Mouse (Mus musculus) stomach, embryonic 14.5 days (tissue): ENCODE measurements around the gene Rhcg. TPM values are rescaled to one million over a fixed set of nuclear protein-coding genes. Genes with fewer than 3 reads are reported as not detected.

ENCODE experiments used
- ATAC-seq: fragments of 200-750 bp; cut with Nextera tagmentation; 2 replicates; pipeline ENCODE4 v1.8.0; 2017; ENCODE audit warnings: low read depth, moderate TSS enrichment; ENCODE audit not compliant: insufficient number of reproducible peaks, insufficient read depth, low FRiP score
- H3K27ac ChIP-seq: fragments of 300-500 bp; sonication (generic); 2 replicates; pipeline ENCODE4 v1.5.1; 2014; ENCODE audit warnings: mild to moderate bottlenecking, low read length, moderate library complexity, mixed read lengths
- H3K27me3 ChIP-seq: fragments of 300-500 bp; sonication (generic); 2 replicates; pipeline ENCODE4 v1.6.1; 2014; ENCODE audit warnings: low read length, control low read depth, mixed read lengths; ENCODE audit not compliant: control insufficient read depth, insufficient read depth
- H3K36me3 ChIP-seq: fragments of 300-500 bp; sonication (generic); 2 replicates; pipeline ENCODE4 v1.6.1; 2014; ENCODE audit warnings: mild to moderate bottlenecking, control low read depth, low read length, moderate library complexity, mixed read lengths; ENCODE audit not compliant: control insufficient read depth, insufficient read depth
- H3K4me1 ChIP-seq: fragments of 300-500 bp; sonication (generic); 2 replicates; pipeline ENCODE4 v1.6.1; 2014; ENCODE audit warnings: low read length, control low read depth, mixed read lengths; ENCODE audit not compliant: control insufficient read depth, insufficient read depth
- H3K4me2 ChIP-seq: fragments of 300-500 bp; sonication (generic); replicated peaks from 2 replicates; pipeline ENCODE4 v1.6.1; 2014; ENCODE audit warnings: low read depth, low read length, control low read depth
- H3K4me3 ChIP-seq: fragments of 300-500 bp; sonication (generic); 2 replicates; pipeline ENCODE4 v1.5.1; 2014; ENCODE audit warnings: low read depth, low read length, control low read depth
- H3K9ac ChIP-seq: fragments of 300-500 bp; sonication (generic); replicated peaks from 2 replicates; pipeline ENCODE4 v1.6.1; 2014; ENCODE audit warnings: low read depth, mild to moderate bottlenecking, control low read depth, low read length, moderate library complexity, mixed read lengths
- H3K9me3 ChIP-seq: fragments of 300-500 bp; sonication (generic); 2 replicates; pipeline ENCODE4 v1.6.1; 2016; ENCODE audit warnings: low read depth, low read length, control low read depth; ENCODE audit not compliant: control insufficient read depth
- WGBS: fragments of 180-500 bp; shearing (Covaris S2); extraction: QIAGEN DNeasy Blood & Tissue Kit; methylation state at CpG from one replicate; pipeline ENCODE4 v1.1.7; 2014; 5-methylcytosine and 5-hydroxymethylcytosine counted together
- polyA plus RNA-seq: library from polyadenylated mRNA; unstranded; fragments of >200 nt; fragmentation: Nextera tagmentation; extraction: Ambion mirVana; gene quantifications from 2 replicates; pipeline ENCODE4 v1.2.1, GENCODE M21; 2014

Gene Rhcg
- polyA plus RNA-seq, 1 experiment from 2014 or later: not detected

DNA sequence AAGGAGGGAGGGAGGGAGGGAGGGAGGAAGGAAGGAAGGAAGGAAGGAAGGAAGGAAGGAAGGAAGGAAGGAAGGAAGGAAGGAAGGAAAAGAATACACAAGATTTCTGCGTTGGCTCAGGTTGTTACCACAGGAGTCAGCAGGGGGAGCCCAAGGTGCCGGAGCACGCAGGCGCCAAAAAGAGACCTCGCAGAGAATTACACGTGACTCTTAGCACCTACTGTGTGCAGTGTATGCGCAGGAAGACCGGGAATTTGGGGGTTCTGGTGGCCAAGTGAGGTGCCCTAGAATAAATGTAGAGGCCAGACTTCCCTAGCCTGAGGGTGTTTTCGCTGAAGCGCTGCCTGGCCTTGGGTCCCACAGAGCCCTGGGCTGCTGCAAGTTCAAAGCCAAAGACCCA is 64.8 kb downstream of the Rhcg start:
- Histone ChIP-seq H3K4me3 (no peak overlapping the region), H3K36me3 (no peaks in the 10 kb centered on the region), H3K4me1 (no peaks in the 10 kb centered on the region), H3K4me2 (no peak overlapping the region), H3K27ac (no peak overlapping the region), H3K9me3 (no peaks in the 10 kb centered on the region), H3K27me3 (peaks cover 74% of the 10 kb centered on the region), H3K9ac (no peak overlapping the region)
- ATAC-seq: no peak
- 3% methylated on average over 10 of the region's 10 CpGs for WGBS

DNA sequence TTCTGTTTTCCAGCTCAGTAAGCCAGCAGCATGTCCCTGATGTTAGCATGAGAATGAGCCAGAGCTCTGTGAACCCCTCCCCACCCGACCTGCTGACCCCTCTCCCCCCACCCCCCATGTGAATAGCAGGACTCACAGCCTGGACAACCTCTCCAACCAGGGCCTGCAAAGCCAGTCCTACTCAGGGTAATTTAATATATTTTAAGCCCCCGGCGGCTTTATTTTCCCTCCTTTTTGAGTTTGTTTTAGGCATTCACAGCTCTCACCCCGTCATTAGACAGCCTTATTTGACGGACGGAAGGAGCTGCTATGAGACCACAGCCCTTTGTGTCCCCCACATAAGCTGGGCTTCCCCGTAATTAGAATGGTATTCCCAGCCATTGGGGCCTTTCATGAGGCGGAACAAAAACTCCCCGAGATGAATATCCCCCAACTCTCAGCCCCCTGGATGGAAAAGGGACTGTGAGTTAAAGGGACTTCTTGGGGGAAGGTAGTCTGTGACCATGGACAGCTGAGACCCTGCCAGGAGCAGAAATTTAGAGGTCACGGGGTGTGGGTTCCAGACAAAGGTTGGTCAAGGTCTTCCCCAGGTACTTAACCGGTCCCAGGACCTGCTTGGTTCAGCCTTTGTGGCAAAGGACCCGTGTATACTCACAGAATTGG is 68.4 kb downstream of the Rhcg start:
- no peak for ATAC-seq
- Histone ChIP-seq H3K36me3 (no peaks in the 10 kb centered on the region), H3K27me3 (peaks cover 75% of the 10 kb centered on the region), H3K27ac (no peak overlapping the region), H3K4me3 (no peak overlapping the region), H3K4me1 (no peaks in the 10 kb centered on the region), H3K4me2 (no peak overlapping the region), H3K9ac (no peak overlapping the region), H3K9me3 (no peaks in the 10 kb centered on the region)
- WGBS: 36% methylated on average over 12 of the region's 12 CpGs

DNA sequence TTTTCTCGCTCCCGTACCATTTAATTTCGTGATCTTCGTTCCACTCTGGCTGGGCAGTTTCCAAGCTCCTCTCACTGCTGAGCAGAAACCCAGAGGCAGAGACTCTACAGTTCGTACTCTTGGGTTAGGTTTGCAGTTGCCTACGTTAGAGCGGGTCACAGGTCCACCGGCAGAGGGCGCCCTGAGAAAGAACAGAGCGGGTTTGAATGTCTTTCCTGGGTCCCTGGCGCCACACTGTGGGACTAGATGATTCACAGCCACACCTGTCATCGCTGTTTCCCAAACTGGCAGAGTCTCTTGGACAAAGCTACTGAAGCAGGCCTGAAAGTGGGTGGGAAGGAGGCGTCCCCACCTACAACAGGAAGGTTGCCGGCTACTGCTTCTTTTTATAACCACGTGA is 70.4 kb downstream of the Rhcg start:
- no peak overlapping the region for H3K27ac ChIP-seq
- no peaks in the 10 kb centered on the region for H3K4me1 ChIP-seq
- 2% methylated on average over 15 of the region's 15 CpGs for WGBS
- no peak overlapping the region for H3K4me3 ChIP-seq
- peak; percentile 71 for ATAC-seq
- H3K9me3 ChIP-seq: no peaks in the 10 kb centered on the region
- peaks cover 78% of the 10 kb centered on the region for H3K27me3 ChIP-seq
- no peak overlapping the region for H3K4me2 ChIP-seq
- H3K9ac ChIP-seq: no peak overlapping the region
- no peaks in the 10 kb centered on the region for H3K36me3 ChIP-seq

DNA sequence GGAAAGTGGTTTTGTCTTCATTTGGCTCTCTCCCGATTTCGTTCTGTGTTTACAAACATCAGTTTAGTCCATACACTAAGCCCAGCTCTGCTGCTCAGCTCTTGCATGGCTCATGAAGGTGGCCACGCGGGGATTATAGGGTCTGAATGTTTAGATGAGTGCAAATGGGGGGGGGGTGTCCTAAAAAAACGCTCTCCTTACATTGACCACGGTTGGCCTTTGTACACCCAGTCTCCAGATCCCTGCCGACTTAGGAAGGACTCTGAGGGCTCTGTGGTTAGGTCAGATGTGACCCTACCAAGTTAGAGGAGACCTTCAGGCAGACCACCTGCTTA is 72.4 kb downstream of the Rhcg start:
- ATAC-seq: no peak
- Histone ChIP-seq H3K4me1 (no peaks in the 10 kb centered on the region), H3K27ac (no peak overlapping the region), H3K9ac (no peak overlapping the region), H3K36me3 (no peaks in the 10 kb centered on the region), H3K9me3 (no peaks in the 10 kb centered on the region), H3K4me3 (no peak overlapping the region), H3K27me3 (peaks cover 87% of the 10 kb centered on the region), H3K4me2 (no peak overlapping the region)
- 7% methylated on average over 7 of the region's 7 CpGs for WGBS

DNA sequence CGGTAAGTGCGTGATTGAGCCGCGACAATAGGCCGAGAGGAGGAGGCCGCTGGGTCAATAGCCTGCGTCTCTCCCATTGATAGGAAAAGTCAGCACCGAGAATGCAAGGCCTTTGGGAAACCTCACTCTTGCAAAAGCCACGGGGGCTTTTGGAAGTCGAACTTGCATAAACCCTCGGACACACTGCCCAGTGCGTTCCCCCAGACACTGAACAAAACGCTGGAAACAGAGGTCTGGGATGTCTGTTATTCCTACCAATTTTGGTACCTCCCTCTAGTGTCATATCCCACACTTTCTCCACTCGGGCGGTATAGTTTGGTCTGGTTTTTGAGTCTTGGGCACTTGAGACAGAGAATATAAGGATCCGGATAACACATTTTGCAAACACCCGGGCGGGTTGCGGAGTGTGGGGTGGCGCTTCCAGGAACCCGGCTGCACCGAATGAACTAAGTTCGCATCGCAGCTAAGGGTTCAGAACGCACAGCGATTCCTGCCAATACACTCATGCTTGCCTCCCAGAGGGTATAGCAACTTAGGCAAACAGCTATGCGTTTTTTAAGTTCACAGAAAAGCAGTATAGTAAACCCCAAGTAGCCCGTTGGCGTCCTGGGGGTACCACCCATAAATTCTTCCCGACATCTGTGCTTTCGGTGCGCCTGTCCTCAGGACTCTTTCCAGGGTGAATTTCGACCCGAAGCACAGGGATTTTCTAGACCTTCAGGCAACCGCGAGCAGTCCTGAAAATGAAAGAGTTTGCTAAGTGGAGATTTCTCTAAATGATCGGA is 73.0 kb downstream of the Rhcg start:
- H3K9me3 ChIP-seq: no peaks in the 10 kb centered on the region
- no peak overlapping the region for H3K27ac ChIP-seq
- H3K36me3 ChIP-seq: no peaks in the 10 kb centered on the region
- H3K9ac ChIP-seq: no peak overlapping the region
- no peaks in the 10 kb centered on the region for H3K4me1 ChIP-seq
- no peak overlapping the region for H3K4me2 ChIP-seq
- WGBS: 3% methylated on average over 37 of the region's 37 CpGs
- H3K27me3 ChIP-seq: peaks cover 85% of the 10 kb centered on the region
- no peak for ATAC-seq
- H3K4me3 ChIP-seq: no peak overlapping the region

Other genes starting within 250 kb of the Rhcg start
- 0.45 TPM in 1 of 2 replicates, not detected in the other for gene Rlbp1, start 230.6 kb downstream of the Rhcg start, polyA plus RNA-seq
- 11.4 and 11.5 TPM in 2 replicates for gene Fanci, start 225.7 kb downstream of the Rhcg start, polyA plus RNA-seq
- 27.8 and 34.7 TPM in 2 replicates for gene Polg, start 151.3 kb downstream of the Rhcg start, polyA plus RNA-seq
- 12.7 and 15.3 TPM in 2 replicates for gene Ticrr, start 42.5 kb upstream of the Rhcg start, polyA plus RNA-seq
- gene Kif7, start 98.1 kb upstream of the Rhcg start, polyA plus RNA-seq: 4.2 and 4.4 TPM in 2 replicates
- not detected in 2 replicates for gene Plin1, start 115.2 kb upstream of the Rhcg start, polyA plus RNA-seq
- 11.0 and 11.5 TPM in 2 replicates for gene Pex11a, start 125.5 kb upstream of the Rhcg start, polyA plus RNA-seq
- gene Wdr93, start 125.5 kb upstream of the Rhcg start, polyA plus RNA-seq: 0.14 and 0.50 TPM in 2 replicates
- gene Mesp1, start 176.1 kb upstream of the Rhcg start, polyA plus RNA-seq: not detected in 2 replicates
- gene Mesp2, start 193.1 kb upstream of the Rhcg start, polyA plus RNA-seq: 0.55 and 1.2 TPM in 2 replicates
- 25.9 and 26.3 TPM in 2 replicates for gene Anpep, start 243.4 kb upstream of the Rhcg start, polyA plus RNA-seq